Mouse (Mus musculus): ENCODE measurements at regions not wholly inside any gene's neighbourhood (a gene's known extent, or its start where the extent isn't known, plus 50 kb on each side); places are given as distances from the start of the nearest gene placed in this dataset.

GRCm38 (mm10) chr3:68777801-68778200 is 87.4 kb downstream of the Il12a start:
- no peak overlapping the region for H3K27ac ChIP-seq (ENCODE audit: low read length)
- H3K36me3 ChIP-seq (ENCODE audit: control insufficient read depth, insufficient read depth, low read length), result no peaks in the 10 kb centered on the region
- no peak overlapping the region for H3K4me2 ChIP-seq (ENCODE audit: low read depth, low read length)
- no peak overlapping the region for H3K4me3 ChIP-seq (ENCODE audit: low read length)
- H3K27me3 ChIP-seq (ENCODE audit: control insufficient read depth, insufficient read depth, low read depth, low read length), result no peaks in the 10 kb centered on the region
- WGBS, result 66% methylated on average over 2 of the region's 2 CpGs
- no peaks in the 10 kb centered on the region for H3K4me1 ChIP-seq (replicated peaks; ENCODE audit: control insufficient read depth, insufficient read depth, low read length)
- H3K9ac ChIP-seq (ENCODE audit: low read length), result no peak overlapping the region
- no peaks in the 10 kb centered on the region for H3K9me3 ChIP-seq (ENCODE audit: control insufficient read depth, low read length)
- ATAC-seq (ENCODE audit: low read depth), result no peak

DNA sequence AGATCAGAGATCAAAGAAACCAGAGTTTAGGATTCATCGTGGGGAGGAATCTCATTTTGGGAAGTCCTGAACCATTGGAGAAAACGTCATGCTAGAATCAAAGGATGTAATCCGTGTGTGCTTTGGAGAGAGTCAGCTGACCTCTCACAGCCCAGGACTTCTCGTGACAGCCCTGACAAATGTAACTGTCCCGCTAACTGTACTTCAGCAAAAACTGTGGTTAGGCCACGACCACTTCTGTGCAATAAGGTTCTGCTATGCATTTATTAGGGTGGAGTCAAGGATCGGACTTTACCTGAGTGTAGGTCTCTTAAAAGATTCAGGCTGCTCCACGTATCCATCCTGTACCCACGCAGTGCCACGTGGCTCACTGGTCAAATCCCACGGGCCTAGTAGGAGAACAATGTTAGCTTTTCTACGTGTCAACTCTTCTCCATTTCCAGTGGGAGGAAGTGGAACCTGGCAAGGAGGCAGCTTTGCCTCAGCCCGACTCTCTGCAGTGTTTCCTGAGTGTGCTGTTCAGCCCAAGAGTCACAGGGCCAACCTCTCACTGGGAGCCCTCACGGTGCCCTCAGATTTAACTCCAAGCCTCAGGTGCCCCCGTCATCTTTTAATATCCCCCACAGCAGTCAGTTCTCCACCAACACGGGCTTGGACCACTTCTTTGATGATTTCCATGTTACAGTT is 88.1 kb downstream of the Il12a start:
- Histone ChIP-seq H3K9ac (ENCODE audit: low read length) (no peak overlapping the region), H3K9me3 (ENCODE audit: control insufficient read depth, low read length) (no peaks in the 10 kb centered on the region), H3K4me3 (ENCODE audit: low read length) (no peak overlapping the region), H3K4me1 (replicated peaks; ENCODE audit: control insufficient read depth, insufficient read depth, low read length) (no peaks in the 10 kb centered on the region), H3K27me3 (ENCODE audit: control insufficient read depth, insufficient read depth, low read depth, low read length) (no peaks in the 10 kb centered on the region), H3K4me2 (ENCODE audit: low read depth, low read length) (no peak overlapping the region), H3K36me3 (ENCODE audit: control insufficient read depth, insufficient read depth, low read length) (no peaks in the 10 kb centered on the region), H3K27ac (ENCODE audit: low read length) (no peak overlapping the region)
- ATAC-seq (ENCODE audit: low read depth), result no peak
- WGBS, result 77% methylated on average over 16 of the region's 16 CpGs

GRCm38 (mm10) chr3:68780843-68781242 is 88.5 kb upstream of the 1110032F04Rik start:
- 45% methylated on average over 7 of the region's 7 CpGs for WGBS
- Histone ChIP-seq H3K9ac (ENCODE audit: low read length) (no peak overlapping the region), H3K9me3 (ENCODE audit: control insufficient read depth, low read length) (no peaks in the 10 kb centered on the region), H3K36me3 (ENCODE audit: control insufficient read depth, insufficient read depth, low read length) (no peaks in the 10 kb centered on the region), H3K4me1 (replicated peaks; ENCODE audit: control insufficient read depth, insufficient read depth, low read length) (no peaks in the 10 kb centered on the region), H3K4me3 (ENCODE audit: low read length) (no peak overlapping the region), H3K27ac (ENCODE audit: low read length) (no peak overlapping the region), H3K27me3 (ENCODE audit: control insufficient read depth, insufficient read depth, low read depth, low read length) (no peaks in the 10 kb centered on the region), H3K4me2 (ENCODE audit: low read depth, low read length) (no peak overlapping the region)
- no peak for ATAC-seq (ENCODE audit: low read depth)

DNA sequence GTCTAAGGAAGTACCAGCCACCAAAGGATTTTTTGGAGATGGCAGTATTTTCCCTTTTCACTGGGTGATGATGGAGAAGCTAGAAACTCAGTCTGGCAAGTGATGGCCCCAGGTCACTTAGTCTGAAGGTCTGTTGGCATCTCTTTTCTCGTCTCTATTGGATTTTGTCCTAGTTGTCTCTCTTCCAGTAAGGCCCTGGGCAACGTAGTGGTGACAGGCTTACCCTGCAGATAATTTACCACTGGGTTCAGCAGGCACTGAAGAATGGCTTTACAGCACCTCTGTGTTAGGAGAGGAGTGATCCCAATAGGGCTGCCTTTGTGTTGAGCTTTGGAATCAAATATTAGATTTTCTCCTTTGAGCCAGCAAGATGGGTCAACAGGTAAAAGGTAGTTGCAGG is 87.9 kb upstream of the 1110032F04Rik start:
- Histone ChIP-seq H3K9me3 (ENCODE audit: control insufficient read depth, low read length) (no peaks in the 10 kb centered on the region), H3K27ac (ENCODE audit: low read length) (no peak overlapping the region), H3K27me3 (ENCODE audit: control insufficient read depth, insufficient read depth, low read depth, low read length) (no peaks in the 10 kb centered on the region), H3K9ac (ENCODE audit: low read length) (no peak overlapping the region), H3K36me3 (ENCODE audit: control insufficient read depth, insufficient read depth, low read length) (no peaks in the 10 kb centered on the region), H3K4me3 (ENCODE audit: low read length) (no peak overlapping the region), H3K4me1 (replicated peaks; ENCODE audit: control insufficient read depth, insufficient read depth, low read length) (no peaks in the 10 kb centered on the region), H3K4me2 (ENCODE audit: low read depth, low read length) (no peak overlapping the region)
- 45% methylated on average over 2 of the region's 2 CpGs for WGBS
- ATAC-seq (ENCODE audit: low read depth), result no peak

GRCm38 (mm10) chr3:68782363-68782762 is 87.0 kb upstream of the 1110032F04Rik start:
- H3K9me3 ChIP-seq (ENCODE audit: control insufficient read depth, low read length), result no peaks in the 10 kb centered on the region
- no peaks in the 10 kb centered on the region for H3K4me1 ChIP-seq (replicated peaks; ENCODE audit: control insufficient read depth, insufficient read depth, low read length)
- no peak overlapping the region for H3K4me3 ChIP-seq (ENCODE audit: low read length)
- no peak for ATAC-seq (ENCODE audit: low read depth)
- H3K36me3 ChIP-seq (ENCODE audit: control insufficient read depth, insufficient read depth, low read length), result no peaks in the 10 kb centered on the region
- WGBS, result 45% methylated on average over 4 of the region's 4 CpGs
- H3K27me3 ChIP-seq (ENCODE audit: control insufficient read depth, insufficient read depth, low read depth, low read length), result no peaks in the 10 kb centered on the region
- H3K9ac ChIP-seq (ENCODE audit: low read length), result no peak overlapping the region
- no peak overlapping the region for H3K4me2 ChIP-seq (ENCODE audit: low read depth, low read length)
- H3K27ac ChIP-seq (ENCODE audit: low read length), result no peak overlapping the region

GRCm38 (mm10) chr3:68783666-68784416 is 85.5 kb upstream of the 1110032F04Rik start:
- no peak for ATAC-seq (ENCODE audit: low read depth)
- no peak overlapping the region for H3K27ac ChIP-seq (ENCODE audit: low read length)
- no peak overlapping the region for H3K4me2 ChIP-seq (ENCODE audit: low read depth, low read length)
- no peak overlapping the region for H3K9ac ChIP-seq (ENCODE audit: low read length)
- 0 out of 2 replicates have a peak, but pooled peaks cover 1% of the 10 kb centered on the region for H3K4me1 ChIP-seq (replicated peaks; ENCODE audit: control insufficient read depth, insufficient read depth, low read length)
- no peaks in the 10 kb centered on the region for H3K36me3 ChIP-seq (ENCODE audit: control insufficient read depth, insufficient read depth, low read length)
- H3K9me3 ChIP-seq (ENCODE audit: control insufficient read depth, low read length), result no peaks in the 10 kb centered on the region
- no peaks in the 10 kb centered on the region for H3K27me3 ChIP-seq (ENCODE audit: control insufficient read depth, insufficient read depth, low read depth, low read length)
- no peak overlapping the region for H3K4me3 ChIP-seq (ENCODE audit: low read length)
- WGBS, result 45% methylated on average over 7 of the region's 7 CpGs

DNA sequence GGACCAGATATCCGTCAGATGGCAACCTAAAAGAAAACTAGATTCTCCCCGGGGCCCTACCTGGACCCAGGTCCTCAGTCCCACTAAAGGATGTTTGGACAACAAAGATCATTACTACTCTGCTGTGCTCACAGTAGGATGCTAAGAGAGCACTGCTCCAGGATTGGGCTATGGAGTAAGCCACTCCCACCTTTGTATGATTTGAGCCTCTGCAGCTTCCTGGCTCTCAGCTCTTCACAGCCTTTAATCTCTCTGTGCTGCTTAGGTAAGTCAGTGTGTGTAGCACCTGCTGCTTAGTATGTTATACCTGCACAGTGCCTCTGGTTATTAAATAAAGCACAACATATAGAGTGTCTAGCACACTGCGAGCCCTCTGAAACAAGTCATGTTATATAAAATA is 82.6 kb upstream of the 1110032F04Rik start:
- Histone ChIP-seq H3K4me1 (replicated peaks; ENCODE audit: control insufficient read depth, insufficient read depth, low read length) (0 out of 2 replicates have a peak, but pooled peaks cover 4% of the 10 kb centered on the region), H3K9me3 (ENCODE audit: control insufficient read depth, low read length) (no peaks in the 10 kb centered on the region), H3K27ac (ENCODE audit: low read length) (no peak overlapping the region), H3K36me3 (ENCODE audit: control insufficient read depth, insufficient read depth, low read length) (no peaks in the 10 kb centered on the region), H3K4me3 (ENCODE audit: low read length) (no peak overlapping the region), H3K9ac (ENCODE audit: low read length) (no peak overlapping the region), H3K4me2 (ENCODE audit: low read depth, low read length) (no peak overlapping the region), H3K27me3 (ENCODE audit: control insufficient read depth, insufficient read depth, low read depth, low read length) (no peaks in the 10 kb centered on the region)
- WGBS, result 74% methylated on average over 3 of the region's 3 CpGs
- no peak for ATAC-seq (ENCODE audit: low read depth)

- Histone ChIP-seq H3K27me3 (ENCODE audit: control insufficient read depth, insufficient read depth, low read depth, low read length) (no peaks in the 10 kb centered on the region), H3K9me3 (ENCODE audit: control insufficient read depth, low read length) (no peaks in the 10 kb centered on the region), H3K9ac (ENCODE audit: low read length) (no peak overlapping the region), H3K4me3 (ENCODE audit: low read length) (no peak overlapping the region), H3K27ac (ENCODE audit: low read length) (no peak overlapping the region), H3K4me1 (replicated peaks; ENCODE audit: control insufficient read depth, insufficient read depth, low read length) (0 out of 2 replicates have a peak, but pooled peaks cover 4% of the 10 kb centered on the region), H3K36me3 (ENCODE audit: control insufficient read depth, insufficient read depth, low read length) (no peaks in the 10 kb centered on the region), H3K4me2 (ENCODE audit: low read depth, low read length) (no peak overlapping the region)
- no peak for ATAC-seq (ENCODE audit: low read depth)
- WGBS, result 43% methylated on average over 10 of the region's 10 CpGs
Measured at GRCm38 (mm10) chr3:68787385-68788175, 81.8 kb upstream of the 1110032F04Rik start.

DNA sequence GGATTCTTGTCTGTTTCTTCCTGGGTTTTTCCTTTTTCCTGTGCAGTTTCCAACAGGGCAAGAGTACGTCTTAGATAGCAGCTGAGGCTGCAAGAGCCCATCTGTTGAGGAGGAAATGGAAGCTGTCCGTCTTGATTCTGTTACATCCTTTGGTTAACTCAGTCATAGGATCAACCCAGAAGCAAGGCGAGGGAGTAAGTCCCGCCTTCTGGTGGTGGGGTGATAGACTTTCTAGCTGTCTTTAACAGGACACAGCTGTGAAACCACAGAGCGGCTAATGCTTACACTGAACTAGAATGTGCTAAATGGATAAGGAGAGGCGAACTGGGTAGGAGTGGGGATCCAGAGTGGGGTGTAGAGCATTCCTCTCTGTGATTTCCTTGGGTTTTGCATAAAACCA is 79.9 kb upstream of the 1110032F04Rik start:
- no peaks in the 10 kb centered on the region for H3K27me3 ChIP-seq (ENCODE audit: control insufficient read depth, insufficient read depth, low read depth, low read length)
- H3K4me2 ChIP-seq (ENCODE audit: low read depth, low read length), result no peak overlapping the region
- 38% methylated on average over 6 of the region's 6 CpGs for WGBS
- H3K9ac ChIP-seq (ENCODE audit: low read length), result no peak overlapping the region
- H3K4me1 ChIP-seq (replicated peaks; ENCODE audit: control insufficient read depth, insufficient read depth, low read length), result 0 out of 2 replicates have a peak, but pooled peaks cover 4% of the 10 kb centered on the region
- peak; percentile 96 for ATAC-seq (ENCODE audit: low read depth)
- no peaks in the 10 kb centered on the region for H3K36me3 ChIP-seq (ENCODE audit: control insufficient read depth, insufficient read depth, low read length)
- no peak overlapping the region for H3K4me3 ChIP-seq (ENCODE audit: low read length)
- no peaks in the 10 kb centered on the region for H3K9me3 ChIP-seq (ENCODE audit: control insufficient read depth, low read length)
- H3K27ac ChIP-seq (ENCODE audit: low read length), result peak overlapping the region; percentile 37

All from lung, embryonic 16.5 days (tissue).